Mouse (Mus musculus): Measurements from ENCODE around the gene Fat3.

Gene Fat3

GRCm38 (mm10) chr9:16310855-16311848 lies 189.9 kb downstream of the Fat3 start:
- DNase-seq (ENCODE audit: low read depth, low spot score): no peak

- DNase-seq (ENCODE audit: low read depth, low spot score): no peak
These were observed 190.8 kb downstream of the Fat3 start for GRCm38 (mm10) chr9:16310305-16310704.

GRCm38 (mm10) chr9:16307789-16308188 lies 193.3 kb downstream of the Fat3 start:
- no peak for DNase-seq (ENCODE audit: low read depth, low spot score)

GRCm38 (mm10) chr9:16306222-16306621 lies 194.9 kb downstream of the Fat3 start:
- DNase-seq (ENCODE audit: low read depth, low spot score): no peak

GRCm38 (mm10) chr9:16305396-16306086 lies 195.5 kb downstream of the Fat3 start:
- DNase-seq (ENCODE audit: low read depth, low spot score): no peak

GRCm38 (mm10) chr9:16304949-16305348 lies 196.1 kb downstream of the Fat3 start:
- DNase-seq (ENCODE audit: low read depth, low spot score): no peak

GRCm38 (mm10) chr9:16302484-16302883 lies 198.6 kb downstream of the Fat3 start:
- no peak for DNase-seq (ENCODE audit: low read depth, low spot score)

GRCm38 (mm10) chr9:16297935-16298334 lies 203.2 kb downstream of the Fat3 start:
- no peak for DNase-seq (ENCODE audit: low read depth, low spot score)

GRCm38 (mm10) chr9:16293928-16294806 lies 206.9 kb downstream of the Fat3 start:
- DNase-seq (ENCODE audit: low read depth, low spot score): no peak

GRCm38 (mm10) chr9:16292492-16292891 lies 208.6 kb downstream of the Fat3 start:
- DNase-seq (ENCODE audit: low read depth, low spot score): no peak

GRCm38 (mm10) chr9:16290911-16291310 lies 210.2 kb downstream of the Fat3 start:
- no peak for DNase-seq (ENCODE audit: low read depth, low spot score)

- DNase-seq (ENCODE audit: low read depth, low spot score): no peak
These were observed 218.1 kb downstream of the Fat3 start for GRCm38 (mm10) chr9:16283033-16283432.

GRCm38 (mm10) chr9:16282291-16282804 lies 218.7 kb downstream of the Fat3 start:
- no peak for DNase-seq (ENCODE audit: low read depth, low spot score)

- DNase-seq (ENCODE audit: low read depth, low spot score): no peak
These were observed 225.5 kb downstream of the Fat3 start for GRCm38 (mm10) chr9:16275589-16275988.

GRCm38 (mm10) chr9:16274130-16274529 lies 227.0 kb downstream of the Fat3 start:
- no peak for DNase-seq (ENCODE audit: low read depth, low spot score)

- DNase-seq (ENCODE audit: low read depth, low spot score): no peak
These were observed 228.3 kb downstream of the Fat3 start for GRCm38 (mm10) chr9:16272810-16273209.

- DNase-seq (ENCODE audit: low read depth, low spot score): no peak
These were observed 230.3 kb downstream of the Fat3 start for GRCm38 (mm10) chr9:16270768-16271114.

GRCm38 (mm10) chr9:16270056-16270767 lies 230.9 kb downstream of the Fat3 start:
- no peak for DNase-seq (ENCODE audit: low read depth, low spot score)

- no peak for DNase-seq (ENCODE audit: low read depth, low spot score)
These were observed 235.6 kb downstream of the Fat3 start for GRCm38 (mm10) chr9:16265519-16265918.

GRCm38 (mm10) chr9:16257241-16257840 lies 243.7 kb downstream of the Fat3 start:
- no peak for DNase-seq (ENCODE audit: low read depth, low spot score)
